Mouse (Mus musculus) thymus, postnatal 10 days (tissue): Measurements from ENCODE around the gene Uts2b.

ENCODE experiments used
- DNase-seq, 2 experiments: peaks; one replicate each; pipeline ENCODE4 v3.0.0; 2021; ENCODE audit warnings: low spot score in 2 of 2

The Uts2b gene

DNA sequence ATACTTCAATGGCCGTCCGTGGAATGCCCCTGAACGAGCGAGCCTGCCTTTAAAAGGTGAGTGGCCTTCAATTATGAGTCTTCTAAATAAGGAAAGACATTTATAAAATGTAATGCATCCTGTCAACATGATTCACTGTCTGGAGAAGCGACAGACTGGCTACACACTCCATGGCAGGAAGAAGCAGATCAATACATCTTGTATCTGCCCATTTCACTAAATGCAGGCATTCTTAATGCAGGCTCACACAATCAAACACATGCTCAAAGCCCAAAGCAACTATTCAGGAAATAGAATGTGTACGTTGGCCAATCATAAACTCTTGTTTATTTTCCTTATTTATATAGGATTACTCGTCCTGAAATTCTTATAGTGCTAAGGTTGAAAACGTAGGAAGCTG is at the start of gene Uts2b:
Gene Uts2b, minus strand, starts transcription at position 49 of the 400 bp plus-strand sequence.
- no peak for DNase-seq

GRCm38 (mm10) chr16:27417632-27418031 is 47.6 kb upstream of the Uts2b start:
- no peak for DNase-seq

- no peak for DNase-seq
Measured at GRCm38 (mm10) chr16:27416937-27417584, 47.0 kb upstream of the Uts2b start.

DNA sequence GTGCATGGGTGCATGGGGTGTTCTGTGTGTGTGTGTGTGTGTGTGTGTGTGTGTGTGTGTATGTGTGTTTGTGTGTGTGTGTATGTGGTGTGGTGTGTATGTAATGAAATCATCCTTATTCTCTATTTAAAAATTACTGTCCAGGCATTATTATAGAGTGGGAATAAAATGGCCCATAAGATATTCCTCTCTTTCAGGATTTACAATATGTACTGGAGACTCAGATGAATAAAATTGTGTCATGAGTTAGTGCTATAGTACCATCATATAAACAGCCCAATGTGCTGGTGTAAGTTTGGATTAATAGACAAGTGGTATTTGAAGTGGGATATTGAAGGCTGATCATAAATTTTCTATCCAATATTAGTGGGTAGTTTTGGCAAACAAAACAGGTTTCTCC is 34.1 kb upstream of the Uts2b start:
- DNase-seq, result no peak

DNA sequence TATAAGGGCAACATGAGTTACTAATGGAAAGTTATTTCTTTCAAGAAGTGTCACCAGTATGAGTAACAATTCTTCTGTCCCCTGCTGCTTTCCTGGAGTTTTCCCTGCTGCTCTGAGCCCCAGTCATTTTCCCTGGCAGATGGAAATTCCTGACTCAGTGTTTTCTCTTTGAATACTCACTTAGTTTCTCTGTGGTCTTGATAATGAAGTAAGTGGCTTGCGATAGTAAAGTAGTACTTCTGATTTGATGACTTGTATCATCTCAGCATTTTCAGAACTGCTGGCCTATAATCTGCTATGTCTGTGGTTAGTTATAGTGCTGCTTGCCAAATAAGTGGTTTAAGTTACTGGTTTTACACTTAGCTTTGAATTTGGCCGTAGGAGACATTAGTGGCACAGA is 31.5 kb upstream of the Uts2b start:
- no peak for DNase-seq

DNA sequence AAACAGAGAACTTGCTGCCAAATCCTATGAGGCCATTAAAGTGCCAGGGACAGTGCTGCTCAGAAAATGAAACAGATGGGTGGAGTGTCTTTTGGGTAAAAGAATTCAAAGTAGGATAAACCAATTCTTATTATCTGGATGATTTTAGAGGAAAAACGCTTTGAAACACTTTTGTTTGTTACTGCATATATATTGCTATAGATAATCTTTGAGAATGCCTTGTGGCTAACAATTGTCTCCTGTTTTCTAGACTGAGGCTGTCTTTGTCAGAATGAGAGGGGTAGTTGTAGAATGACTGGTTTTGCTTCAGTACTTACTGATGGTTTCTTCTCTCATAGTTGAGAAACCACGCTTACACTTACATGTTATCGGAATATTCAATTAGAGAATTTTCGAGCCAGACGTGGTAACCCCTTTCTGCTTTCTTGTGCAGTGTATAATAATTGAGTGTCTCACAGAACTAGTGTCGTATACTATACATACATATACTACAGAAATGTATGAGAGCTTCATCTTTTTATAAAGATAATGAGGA is 29.7 kb upstream of the Uts2b start:
- no peak for DNase-seq

- DNase-seq, result no peak
Measured at GRCm38 (mm10) chr16:27399026-27399718, 29.1 kb upstream of the Uts2b start.

- no peak for DNase-seq
Measured at GRCm38 (mm10) chr16:27396951-27397350, 26.9 kb upstream of the Uts2b start.

- DNase-seq, result no peak
Measured at GRCm38 (mm10) chr16:27395251-27396037, 25.4 kb upstream of the Uts2b start.

- no peak for DNase-seq
Measured at GRCm38 (mm10) chr16:27391845-27392244, 21.8 kb upstream of the Uts2b start.

DNA sequence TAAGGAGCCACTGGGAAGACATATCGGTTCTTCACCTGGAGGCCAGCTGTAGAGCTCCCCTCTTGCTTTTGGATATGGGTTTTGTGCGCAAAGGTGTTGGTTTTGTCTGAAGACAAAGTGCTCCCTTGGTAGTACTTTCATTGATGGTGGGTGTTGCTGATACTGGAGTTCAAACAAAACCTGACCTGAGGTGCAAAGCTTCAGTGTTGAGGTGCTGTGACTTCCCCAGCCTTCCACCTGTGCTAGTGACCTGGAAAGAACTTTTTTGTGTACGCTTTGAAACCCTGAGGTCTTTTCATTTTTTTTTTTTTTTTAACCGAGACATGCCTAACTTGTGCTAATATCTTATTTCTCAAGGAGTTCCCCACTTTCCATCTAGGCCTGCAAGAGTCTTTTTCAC is 20.3 kb upstream of the Uts2b start:
- no peak for DNase-seq

DNA sequence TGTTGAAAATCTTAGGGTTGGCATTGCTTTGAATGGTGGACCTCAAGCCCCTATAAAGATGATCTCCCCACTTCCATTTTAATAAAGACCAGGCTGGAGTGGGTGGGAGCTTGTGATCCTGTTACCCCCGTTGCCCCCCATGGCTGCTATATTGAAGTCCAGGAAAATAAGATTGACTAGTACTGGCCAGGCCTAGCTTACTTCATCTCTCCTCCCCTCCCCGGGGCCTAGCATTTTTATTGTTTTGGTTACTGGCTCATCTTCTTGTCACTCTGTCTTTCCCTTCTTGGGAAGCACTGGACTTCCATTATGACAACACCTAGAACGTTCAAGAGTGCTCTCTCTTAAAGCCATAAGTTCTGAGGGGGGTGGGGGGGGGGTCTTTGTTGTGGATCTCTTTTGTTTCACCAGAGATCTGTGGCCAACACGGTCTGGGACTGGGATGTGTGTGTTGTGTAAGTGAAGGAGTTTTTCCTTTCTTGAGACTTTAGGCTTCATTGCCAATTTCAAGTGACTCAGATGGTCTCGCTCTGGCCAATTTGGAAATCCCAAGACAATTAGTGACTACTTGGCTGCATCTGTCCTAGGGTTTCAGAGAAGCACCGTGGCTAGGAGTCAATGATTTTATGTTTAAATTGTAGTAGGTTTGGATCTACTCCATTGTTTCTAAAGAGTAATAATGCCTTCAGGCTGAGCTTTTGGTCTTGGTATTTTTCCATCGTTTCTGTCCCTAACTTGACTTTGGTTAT is 19.7 kb upstream of the Uts2b start:
- no peak for DNase-seq

DNA sequence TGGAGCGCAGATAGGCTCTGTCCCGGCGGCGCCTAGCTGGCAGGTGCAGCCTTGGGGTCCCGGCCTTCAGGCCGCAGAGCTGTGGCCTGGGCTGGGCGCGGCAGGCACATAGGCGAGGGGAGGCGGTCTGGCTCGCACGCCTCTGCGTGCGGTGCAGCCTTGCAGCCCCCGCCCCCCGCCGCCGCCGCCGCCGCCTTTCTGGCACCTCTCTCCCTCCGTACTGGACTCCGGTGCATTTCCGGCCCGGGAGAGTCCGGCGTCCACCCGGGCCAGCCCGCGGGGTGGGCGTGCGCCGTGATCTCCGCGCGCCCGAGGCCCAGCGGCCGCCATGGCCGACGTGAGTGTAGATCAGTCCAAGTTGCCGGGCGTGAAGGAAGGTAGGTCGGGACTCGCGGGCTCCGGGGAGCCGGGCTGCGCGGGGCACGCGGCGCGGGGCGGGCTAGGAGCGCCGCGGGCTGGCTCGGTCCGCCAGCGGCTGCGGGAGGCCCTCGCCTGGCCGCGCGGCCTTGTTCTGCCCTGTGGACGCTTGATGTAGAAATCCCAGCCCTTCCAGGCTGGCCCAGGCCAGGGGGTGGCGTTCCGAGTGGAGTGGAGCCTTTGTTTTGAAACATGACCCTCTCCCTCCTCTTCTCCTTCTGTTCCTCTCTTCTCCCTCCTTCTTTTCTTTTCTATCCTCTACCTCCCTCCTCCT is 18.9 kb upstream of the Uts2b start, which contains the start of gene Ccdc50:
Gene Ccdc50, plus strand, starts transcription at position 109 of the 691 bp plus-strand sequence.
- DNase-seq, result peak; percentile 21 to 36

GRCm38 (mm10) chr16:27387634-27388611 is 17.9 kb upstream of the Uts2b start:
- no peak for DNase-seq

- DNase-seq, result no peak
Measured at GRCm38 (mm10) chr16:27386850-27387407, 16.9 kb upstream of the Uts2b start.

DNA sequence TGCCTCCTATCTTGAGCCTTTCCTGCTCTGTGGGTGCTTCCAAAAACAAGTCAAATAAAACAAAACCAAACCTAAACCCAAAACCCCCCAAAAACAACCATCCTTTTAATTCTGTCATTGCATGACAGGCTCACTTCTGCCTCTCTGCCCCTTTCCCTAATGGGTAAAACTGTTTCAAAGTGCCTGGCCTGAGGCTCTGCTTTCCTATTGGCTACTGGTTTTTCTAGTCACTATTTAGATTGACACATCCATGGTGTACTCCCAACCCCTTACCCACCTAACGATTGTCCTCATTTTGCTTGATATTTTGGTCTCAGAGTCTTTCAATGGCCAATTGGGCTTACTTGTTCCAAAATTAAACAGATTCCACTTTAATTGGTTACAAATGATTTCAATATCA is 15.6 kb upstream of the Uts2b start:
- no peak for DNase-seq

- no peak for DNase-seq
Measured at GRCm38 (mm10) chr16:27384893-27385603, 15.0 kb upstream of the Uts2b start.

GRCm38 (mm10) chr16:27382217-27382616 is 12.2 kb upstream of the Uts2b start:
- DNase-seq, result no peak

DNA sequence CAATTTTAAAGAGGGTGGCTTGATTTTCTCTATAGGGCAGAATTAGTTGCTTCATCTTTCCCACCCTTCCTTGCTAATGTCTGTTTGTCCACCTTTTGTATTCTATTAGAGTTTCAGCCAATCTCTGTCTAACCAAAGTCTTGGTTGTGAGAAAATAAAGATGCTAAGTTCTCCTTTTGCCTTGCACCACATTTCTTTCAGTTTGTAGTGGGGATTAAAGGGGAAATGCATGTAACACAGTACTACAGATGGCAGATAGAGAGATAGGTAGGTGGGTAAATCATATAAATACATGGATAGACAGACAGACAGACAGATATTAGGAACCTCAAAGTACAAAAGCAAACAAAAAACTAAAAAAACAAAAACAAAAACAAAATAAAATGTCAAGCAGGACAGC is 6.5 kb upstream of the Uts2b start:
- DNase-seq, result no peak
